Mouse (Mus musculus) megakaryocyte, adult 5-6 weeks (primary cell): ENCODE data around the gene Erf. TPM values are rescaled to one million over a fixed set of nuclear protein-coding genes. Genes with fewer than 3 reads are reported as not detected.

Source experiments
- ATAC-seq: 2 replicates; pipeline ENCODE4 v1.8.0; 2016; ENCODE audit warnings: mild to moderate bottlenecking, inconsistent platforms; ENCODE audit not compliant: poor library complexity, severe bottlenecking
- total RNA-seq, 2 experiments: library from RNA; stranded (forward) in 1 of 2; stranded (reverse) in 1 of 2; fragments of 153-499, 151-499 nt in 1 of 2; fragments of 221-1000, 200-1000 nt in 1 of 2; gene quantifications; 2 replicates each; pipeline versions ENCODE4 v1.2.3 to v1.2.4; 2015 to 2017

Erf gene
- total RNA-seq, 2 experiments from 2014 or later: 2.6 to 6.5 TPM

DNA sequence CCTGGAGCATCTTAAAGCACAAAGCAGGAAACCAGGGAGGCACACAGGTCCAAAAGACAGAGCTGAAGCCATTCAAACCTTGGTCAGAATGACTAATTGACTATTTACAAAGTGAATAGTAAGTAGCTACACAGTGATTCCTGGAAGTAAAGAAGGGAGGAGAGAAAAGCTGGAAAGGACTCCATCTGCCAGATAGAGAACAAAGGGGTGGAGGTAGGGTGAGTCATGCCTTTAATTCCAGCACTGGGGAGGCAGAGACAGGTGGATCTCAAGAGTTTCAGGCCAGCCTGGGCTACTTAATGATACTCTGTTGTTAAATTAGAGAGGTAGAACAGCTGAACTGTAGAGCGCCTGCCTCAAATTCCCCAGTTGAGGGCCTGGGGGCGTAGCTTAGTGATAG lies 36.4 kb downstream of the Erf start:
- ATAC-seq: no peak

DNA sequence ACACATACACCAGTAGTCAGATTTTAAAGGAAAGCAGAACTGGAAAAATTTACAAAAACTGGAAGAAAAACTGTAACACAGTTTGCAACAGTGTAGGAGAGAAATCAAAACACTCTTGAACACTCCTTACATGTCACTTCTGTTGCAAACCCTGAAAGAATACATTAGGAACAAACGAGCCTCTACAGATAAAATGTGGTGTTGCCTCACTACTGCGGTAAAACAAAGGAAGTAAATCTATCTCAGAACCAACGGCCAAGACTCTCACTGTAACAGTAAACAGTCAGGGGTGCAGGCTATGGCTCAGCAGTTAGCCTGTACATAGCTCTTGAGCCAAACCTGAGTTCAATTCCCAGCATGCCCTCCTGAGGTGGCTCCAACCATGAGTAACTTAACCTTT lies 37.5 kb downstream of the Erf start:
- peak; percentile 61 for ATAC-seq

DNA sequence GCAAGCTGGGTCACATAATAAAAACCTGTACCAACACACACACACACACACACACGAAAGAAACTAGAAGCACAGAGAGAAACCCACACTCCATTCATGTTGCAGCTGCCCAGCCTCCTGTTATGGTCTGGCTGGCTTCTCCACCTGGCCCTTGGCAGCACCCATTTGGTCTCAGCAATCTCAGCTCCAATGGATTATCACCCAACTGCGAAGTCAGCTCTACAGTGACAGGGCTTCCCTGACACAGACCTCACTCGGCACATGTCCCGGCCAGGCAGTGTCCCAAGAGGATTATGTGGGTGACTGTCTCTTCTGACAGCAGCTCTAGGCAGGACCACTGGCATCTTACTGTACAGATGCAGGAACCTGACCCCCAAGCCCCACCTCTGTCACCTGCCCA lies 40.1 kb downstream of the Erf start:
- no peak for ATAC-seq

DNA sequence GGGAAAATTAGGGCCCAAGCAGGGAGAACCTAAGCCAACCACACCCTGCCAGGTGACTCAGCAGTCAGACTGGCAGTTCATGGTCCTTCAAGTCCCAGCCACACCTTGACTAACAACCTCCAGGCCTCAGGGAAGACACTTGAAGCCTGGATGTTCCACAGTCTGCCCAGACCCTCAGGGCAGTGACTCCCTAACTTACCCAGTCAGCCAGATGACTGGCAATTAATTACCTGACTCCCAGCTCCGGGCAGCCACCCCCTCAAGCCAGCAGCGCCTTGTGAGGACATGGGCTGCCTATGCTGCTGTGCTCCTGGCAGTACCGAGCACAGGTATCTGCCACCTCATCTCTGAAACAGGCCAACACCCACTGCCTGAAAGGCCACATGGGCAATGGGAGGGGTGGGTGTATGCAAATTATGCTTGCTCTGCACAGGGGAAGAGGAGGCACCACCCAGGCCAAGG lies 41.4 kb downstream of the Erf start:
- ATAC-seq: no peak

DNA sequence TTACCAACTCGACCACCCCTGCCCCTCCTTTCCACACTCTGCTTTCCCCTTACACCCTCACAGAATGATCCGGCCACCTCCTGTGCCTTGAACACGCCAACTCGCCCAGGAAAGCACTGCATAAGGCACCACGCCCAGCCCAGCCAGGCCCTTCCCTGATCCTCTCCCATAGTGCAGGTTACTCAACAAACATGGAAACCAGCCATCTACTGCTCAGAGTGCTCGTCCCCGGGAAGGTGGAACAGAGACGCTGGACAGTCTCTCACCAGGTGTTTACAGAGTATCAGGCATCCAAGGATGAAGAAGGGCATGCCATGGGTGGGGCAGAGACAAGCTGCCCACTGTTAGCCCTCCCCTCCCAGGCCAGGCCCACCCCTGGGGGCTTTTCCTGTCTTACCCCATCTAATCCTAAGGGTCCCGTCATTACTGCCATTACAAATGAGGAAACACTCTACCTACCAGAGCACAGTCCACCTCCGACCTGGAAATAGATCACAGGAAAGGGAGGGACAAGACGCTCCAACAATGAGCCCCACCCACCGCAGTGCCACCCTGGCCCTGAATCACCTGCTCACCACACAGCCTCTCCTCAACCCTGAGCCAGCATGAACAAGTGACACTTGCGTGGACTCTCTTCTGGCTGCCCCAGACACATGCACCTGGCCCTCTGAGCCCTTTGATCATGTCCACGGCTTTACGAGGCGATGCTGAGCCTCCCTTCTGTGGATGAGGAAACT lies 44.3 kb downstream of the Erf start:
- ATAC-seq: peak; percentile 33; the same call in 1 of the 2 replicates

DNA sequence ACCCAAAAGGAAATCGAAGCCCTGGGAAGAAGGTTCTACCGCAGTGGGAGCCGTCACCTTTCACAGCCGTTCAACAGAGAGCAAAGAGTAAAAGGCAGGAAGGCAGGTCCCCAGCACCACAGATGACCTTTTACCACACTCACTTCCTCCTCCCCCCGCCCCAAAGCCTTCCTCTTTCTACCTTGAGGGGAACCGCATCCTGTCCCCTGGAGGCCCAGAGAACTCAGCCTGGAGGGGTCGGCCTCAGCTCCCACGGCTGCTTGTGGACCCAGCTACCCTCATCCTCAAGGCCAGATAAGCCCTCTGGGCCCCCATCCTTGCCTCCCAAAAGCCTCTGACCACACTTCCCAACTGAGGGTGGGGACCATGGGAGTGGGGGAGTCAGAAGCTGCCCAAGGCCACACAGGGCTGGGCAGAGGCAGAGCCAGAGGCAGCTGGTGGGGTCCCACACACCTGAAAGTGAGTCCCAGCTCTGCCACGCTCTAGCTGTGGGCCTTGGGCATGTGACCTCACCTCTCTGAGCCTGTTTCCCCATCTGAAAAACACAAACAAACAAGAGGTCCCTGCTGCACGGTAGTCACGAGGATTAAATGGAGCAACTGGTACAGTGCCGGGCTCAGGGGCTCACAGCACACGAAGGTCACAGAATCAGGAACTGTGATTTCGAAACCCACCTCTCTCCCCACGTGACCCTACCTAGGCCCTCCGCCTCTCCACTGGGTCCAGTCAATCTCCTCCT lies 45.0 kb downstream of the Erf start:
- peak; percentile 81 for ATAC-seq

DNA sequence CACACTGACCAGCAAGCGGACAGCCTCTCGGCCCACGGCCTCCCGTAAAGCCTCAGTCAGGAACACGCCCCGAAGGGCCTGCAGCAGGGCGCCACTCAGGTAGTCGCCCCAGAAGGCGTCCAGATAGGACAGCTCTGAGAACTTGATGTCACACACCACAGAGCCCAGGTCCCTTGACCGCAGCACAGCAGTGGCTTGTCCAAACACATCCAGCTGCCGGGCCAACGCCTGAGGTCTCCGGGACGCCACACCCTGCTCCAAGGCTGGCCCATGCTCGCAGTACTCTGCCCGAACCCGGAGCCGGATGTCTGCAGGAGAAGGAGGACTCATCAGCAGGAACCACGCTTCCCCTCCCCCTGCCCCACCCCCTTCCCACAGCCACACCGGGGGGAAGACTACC lies 46.9 kb downstream of the Erf start:
- ATAC-seq: no peak

DNA sequence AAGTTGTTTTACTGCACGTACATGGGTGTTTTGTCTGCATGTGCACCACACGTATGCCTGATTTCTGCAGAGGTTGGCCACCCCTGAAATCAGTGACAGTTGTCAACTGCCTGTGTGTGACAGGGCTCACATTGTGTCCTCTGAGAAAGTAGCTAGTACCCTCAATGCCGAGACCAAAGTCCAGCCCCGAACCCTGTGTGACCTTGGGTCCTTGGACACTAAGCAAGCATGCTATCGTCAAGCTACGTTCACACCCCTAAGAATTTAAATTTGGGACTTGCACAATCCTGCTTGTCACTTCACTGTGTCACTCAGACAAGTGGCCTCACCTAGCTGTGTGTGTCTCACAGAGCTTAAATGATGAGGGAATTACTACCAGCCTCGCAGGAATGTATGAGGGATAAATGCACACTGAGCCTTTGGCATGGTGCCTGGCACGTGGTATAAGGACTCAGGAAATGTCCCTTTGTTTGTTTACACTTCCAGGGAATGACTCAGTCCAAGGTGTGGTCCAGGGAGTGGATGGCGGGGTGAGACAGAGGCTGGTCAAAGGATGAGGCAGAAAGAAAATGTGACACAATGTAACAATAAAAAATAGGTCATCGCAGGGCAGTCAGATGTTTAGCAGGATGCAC lies 53.1 kb downstream of the Erf start:
- no peak for ATAC-seq

DNA sequence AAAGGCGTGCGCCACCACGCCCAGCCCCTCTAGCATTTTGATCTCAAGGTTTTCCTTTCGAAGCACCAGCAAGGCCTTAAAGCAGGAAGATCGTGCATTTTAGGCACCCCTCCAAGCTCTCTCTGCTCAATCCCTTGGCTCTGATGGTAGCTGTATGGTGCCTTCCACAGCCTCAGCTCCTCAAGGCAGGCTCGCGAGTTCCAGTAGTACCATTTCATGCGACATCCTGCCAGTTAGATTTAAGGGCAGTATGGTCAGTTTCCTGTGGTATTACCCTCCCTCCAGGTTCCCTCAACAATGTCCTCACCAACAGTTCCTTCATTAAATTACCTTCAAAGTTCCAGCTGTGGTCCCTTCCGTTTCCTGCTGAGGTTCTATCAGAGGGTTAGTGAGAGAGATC lies 54.5 kb downstream of the Erf start:
- no peak for ATAC-seq

DNA sequence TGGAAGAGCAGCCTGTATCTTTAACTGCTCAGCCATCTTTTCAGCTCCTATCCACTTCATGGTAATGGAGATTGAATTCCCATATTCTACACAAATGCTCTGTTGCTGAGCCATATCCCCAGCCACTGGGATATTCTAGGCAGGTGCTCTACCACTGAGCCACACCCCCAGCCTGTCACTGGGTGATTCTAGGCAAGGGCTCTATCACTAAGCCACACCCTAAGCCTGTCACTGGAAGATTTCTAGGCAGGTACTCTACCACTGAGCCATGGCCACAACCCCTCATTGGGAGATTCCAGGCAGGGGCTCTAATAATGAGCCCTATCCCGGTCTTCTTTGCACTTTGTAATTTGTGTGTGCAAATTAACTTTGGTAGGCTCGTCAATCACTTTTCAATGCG lies 55.4 kb downstream of the Erf start:
- no peak for ATAC-seq

Other genes with a start within 250 kb of the Erf start
- gene Atp1a3, start 244.8 kb downstream of the Erf start, total RNA-seq (2015): 126 and 128 TPM in 2 replicates
- 61.6 and 106 TPM in 2 replicates for gene Atp1a3, start 244.8 kb downstream of the Erf start, total RNA-seq (2017)
- gene Grik5, start 178.4 kb downstream of the Erf start, total RNA-seq (2015): 1.1 and 1.6 TPM in 2 replicates
- gene Grik5, start 178.4 kb downstream of the Erf start, total RNA-seq (2017): 2.0 and 2.6 TPM in 2 replicates
- gene Zfp574, start 178.2 kb downstream of the Erf start, total RNA-seq (2015): 6.7 and 6.8 TPM in 2 replicates
- 6.8 and 7.2 TPM in 2 replicates for gene Zfp574, start 178.2 kb downstream of the Erf start, total RNA-seq (2017)
- 30.1 and 31.6 TPM in 2 replicates for gene Pou2f2, start 71.0 kb downstream of the Erf start, total RNA-seq (2015)
- 5.2 and 6.1 TPM in 2 replicates for gene Pou2f2, start 71.0 kb downstream of the Erf start, total RNA-seq (2017)
- gene Dedd2, start 30.1 kb downstream of the Erf start, total RNA-seq (2015): 14.5 and 19.7 TPM in 2 replicates
- 17.8 and 18.8 TPM in 2 replicates for gene Dedd2, start 30.1 kb downstream of the Erf start, total RNA-seq (2017)
- 7.2 and 7.6 TPM in 2 replicates for gene Zfp526, start 29.3 kb downstream of the Erf start, total RNA-seq (2015)
- 5.2 and 8.3 TPM in 2 replicates for gene Zfp526, start 29.3 kb downstream of the Erf start, total RNA-seq (2017)
- gene Gsk3a, start 12.9 kb downstream of the Erf start, total RNA-seq (2015): 90.1 and 90.2 TPM in 2 replicates
- 58.7 and 60.8 TPM in 2 replicates for gene Gsk3a, start 12.9 kb downstream of the Erf start, total RNA-seq (2017)
- gene Cic, start 16.9 kb upstream of the Erf start, total RNA-seq (2015): 166 and 174 TPM in 2 replicates
- gene Cic, start 16.9 kb upstream of the Erf start, total RNA-seq (2017): 55.5 and 84.2 TPM in 2 replicates
- 7.7 and 15.9 TPM in 2 replicates for gene Pafah1b3, start 47.2 kb upstream of the Erf start, total RNA-seq (2015)
- gene Pafah1b3, start 47.2 kb upstream of the Erf start, total RNA-seq (2017): 7.7 and 14.6 TPM in 2 replicates
- gene Prr19, start 50.6 kb upstream of the Erf start, total RNA-seq (2015): not detected in 2 replicates
- not detected in 2 replicates for gene Prr19, start 50.6 kb upstream of the Erf start, total RNA-seq (2017)
- gene Tmem145, start 55.3 kb upstream of the Erf start, total RNA-seq (2015): not detected in 2 replicates
- gene Tmem145, start 55.3 kb upstream of the Erf start, total RNA-seq (2017): not detected in 2 replicates
- 1.0 and 1.1 TPM in 2 replicates for gene Megf8, start 66.4 kb upstream of the Erf start, total RNA-seq (2015)
- gene Megf8, start 66.4 kb upstream of the Erf start, total RNA-seq (2017): 1.3 and 2.1 TPM in 2 replicates
- not detected in 2 replicates for gene Cnfn, start 119.0 kb upstream of the Erf start, total RNA-seq (2015)
- not detected in 2 replicates for gene Cnfn, start 119.0 kb upstream of the Erf start, total RNA-seq (2017)
- gene Lipe, start 147.9 kb upstream of the Erf start, total RNA-seq (2015): 17.4 and 20.6 TPM in 2 replicates
- gene Lipe, start 147.9 kb upstream of the Erf start, total RNA-seq (2017): 17.3 and 23.6 TPM in 2 replicates
- gene Cxcl17, start 162.1 kb upstream of the Erf start, total RNA-seq (2015): not detected in 2 replicates
- gene Cxcl17, start 162.1 kb upstream of the Erf start, total RNA-seq (2017): not detected in 2 replicates
- gene Ceacam1, start 226.8 kb upstream of the Erf start, total RNA-seq (2015): 309 and 334 TPM in 2 replicates
- gene Ceacam1, start 226.8 kb upstream of the Erf start, total RNA-seq (2017): 89.9 and 122 TPM in 2 replicates